Mouse (Mus musculus) forebrain, embryonic 12.5 days (tissue): ENCODE data around the gene Cd200r4. TPM values are rescaled to one million over a fixed set of nuclear protein-coding genes. Genes with fewer than 3 reads are reported as not detected.
"Not testable (repeated sequence)": the region's sequence is repeated elsewhere in the genome, so short reads cannot be mapped to it uniquely, and the experiment has no call there.

Experiments used
- ATAC-seq: fragments of 200-750 bp; cut with Nextera tagmentation; 2 replicates; pipeline ENCODE4 v1.8.0; 2017; ENCODE audit warnings: moderate TSS enrichment; ENCODE audit not compliant: low FRiP score
- H3K27ac ChIP-seq: fragments of 300-500 bp; sonication (generic); 2 replicates; pipeline ENCODE4 v1.5.1; 2016; ENCODE audit warnings: mild to moderate bottlenecking
- H3K27me3 ChIP-seq: fragments of 300-500 bp; sonication (generic); 2 replicates; pipeline ENCODE4 v1.6.1; 2016; ENCODE audit warnings: mild to moderate bottlenecking
- H3K36me3 ChIP-seq: fragments of 300-500 bp; sonication (generic); replicated peaks from 2 replicates; pipeline ENCODE4 v1.6.1; 2016; ENCODE audit warnings: mild to moderate bottlenecking
- H3K4me1 ChIP-seq: fragments of 300-500 bp; sonication (generic); 2 replicates; pipeline ENCODE4 v1.6.1; 2016
- H3K4me2 ChIP-seq: fragments of 300-500 bp; sonication (generic); 2 replicates; pipeline ENCODE4 v1.6.1; 2016; ENCODE audit warnings: mild to moderate bottlenecking, moderate library complexity
- H3K4me3 ChIP-seq: fragments of 300-500 bp; sonication (generic); replicated peaks from 2 replicates; pipeline ENCODE4 v1.5.1; 2016; ENCODE audit warnings: mild to moderate bottlenecking
- H3K9ac ChIP-seq: fragments of 300-500 bp; sonication (generic); 2 replicates; pipeline ENCODE4 v1.6.1; 2016; ENCODE audit warnings: mild to moderate bottlenecking
- H3K9me3 ChIP-seq: fragments of 300-500 bp; sonication (generic); 2 replicates; pipeline ENCODE4 v1.6.1; 2016
- WGBS: fragments of 180-500 bp; shearing (Covaris S2); methylation state at CpG from one replicate; pipeline ENCODE4 v1.1.7; 2016; 5-methylcytosine and 5-hydroxymethylcytosine counted together
- polyA plus RNA-seq: library from polyadenylated mRNA; unstranded; fragments of >200 nt; fragmentation: Nextera tagmentation; extraction: Ambion mirVana; gene quantifications from 2 replicates; pipeline ENCODE4 v1.2.1, GENCODE M21; 2016

Cd200r4 gene
- polyA plus RNA-seq, 1 experiment from 2014 or later, result 0.26 TPM

DNA sequence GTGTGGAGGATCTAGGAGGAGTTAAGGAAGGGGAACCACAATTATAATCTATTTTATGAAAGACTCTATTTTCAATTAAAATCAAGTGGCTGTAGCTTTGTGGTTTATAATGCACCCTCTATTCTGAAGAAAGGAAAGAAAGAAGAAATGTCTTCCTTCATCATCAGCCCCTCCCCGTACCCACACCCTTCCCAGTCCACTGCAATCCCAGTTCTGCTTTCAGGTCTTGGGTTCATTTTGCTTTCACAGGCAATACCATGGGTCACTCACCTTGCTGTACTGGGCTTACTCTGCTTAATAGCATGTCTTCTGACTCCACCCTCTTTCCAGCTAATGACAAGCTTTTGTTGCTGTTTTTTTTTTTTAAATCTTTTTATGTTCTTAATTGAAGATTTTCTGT lies 24.6 kb upstream of the Cd200r4 start:
- no peak for ATAC-seq
- H3K27me3 ChIP-seq, result no peaks in the 10 kb centered on the region
- 85% methylated on average over 1 of the region's 1 CpGs for WGBS

DNA sequence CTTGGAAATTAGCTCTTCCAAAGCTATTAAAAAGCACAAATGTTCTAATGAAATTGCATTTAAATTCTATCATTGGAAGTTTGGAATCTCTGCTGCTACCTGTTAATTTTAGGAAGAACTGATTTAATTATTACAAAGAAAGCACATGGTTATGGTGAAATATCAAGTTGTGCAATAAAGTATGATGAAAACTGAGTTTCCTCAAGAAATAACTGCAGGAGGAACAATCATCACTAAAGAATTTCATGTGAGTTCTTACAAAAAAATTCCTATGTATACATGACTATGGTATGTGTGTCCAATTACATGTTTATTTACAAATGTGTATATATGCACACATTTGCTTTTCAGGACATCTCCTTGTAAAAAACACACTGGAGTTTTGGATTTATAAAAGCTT lies 17.1 kb upstream of the Cd200r4 start:
- Histone ChIP-seq H3K9me3 (no peaks in the 10 kb centered on the region), H3K9ac (no peak overlapping the region), H3K27me3 (no peaks in the 10 kb centered on the region), H3K4me1 (no peaks in the 10 kb centered on the region), H3K4me2 (no peak overlapping the region), H3K27ac (no peak overlapping the region), H3K4me3 (no peak overlapping the region), H3K36me3 (no peaks in the 10 kb centered on the region)
- no peak for ATAC-seq

More for the DNA sequence above, 24.6 kb upstream of the Cd200r4 start:
- Histone ChIP-seq H3K9me3 (no peaks in the 10 kb centered on the region), H3K9ac (no peak overlapping the region), H3K27ac (no peak overlapping the region), H3K4me1 (no peaks in the 10 kb centered on the region), H3K36me3 (no peaks in the 10 kb centered on the region), H3K4me2 (no peak overlapping the region), H3K4me3 (no peak overlapping the region)

DNA sequence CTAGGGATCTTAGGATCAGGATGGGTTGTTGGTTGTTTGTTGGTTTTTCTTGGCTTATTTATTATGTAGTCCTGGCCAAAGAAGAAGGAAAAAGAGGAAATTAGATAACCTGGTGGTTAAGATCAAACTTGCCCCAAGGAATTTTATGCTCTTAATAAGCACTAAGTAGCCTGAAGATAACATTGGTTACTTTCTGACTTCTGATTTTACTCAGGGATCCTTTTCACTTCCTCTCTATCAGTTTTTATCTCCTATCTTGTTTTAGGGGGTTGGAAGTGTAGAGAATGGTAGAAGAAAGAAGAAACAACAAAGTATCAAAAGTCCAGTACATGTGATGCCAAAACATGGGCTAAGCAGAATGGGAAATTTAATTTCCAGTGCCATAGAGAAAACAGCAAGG lies 5.6 kb upstream of the Cd200r4 start:
- Histone ChIP-seq H3K4me3 (no peak overlapping the region), H3K27ac (no peak overlapping the region), H3K4me2 (no peak overlapping the region), H3K9me3 (no peaks in the 10 kb centered on the region), H3K27me3 (no peaks in the 10 kb centered on the region), H3K4me1 (no peaks in the 10 kb centered on the region), H3K36me3 (no peaks in the 10 kb centered on the region), H3K9ac (no peak overlapping the region)
- no peak for ATAC-seq

DNA sequence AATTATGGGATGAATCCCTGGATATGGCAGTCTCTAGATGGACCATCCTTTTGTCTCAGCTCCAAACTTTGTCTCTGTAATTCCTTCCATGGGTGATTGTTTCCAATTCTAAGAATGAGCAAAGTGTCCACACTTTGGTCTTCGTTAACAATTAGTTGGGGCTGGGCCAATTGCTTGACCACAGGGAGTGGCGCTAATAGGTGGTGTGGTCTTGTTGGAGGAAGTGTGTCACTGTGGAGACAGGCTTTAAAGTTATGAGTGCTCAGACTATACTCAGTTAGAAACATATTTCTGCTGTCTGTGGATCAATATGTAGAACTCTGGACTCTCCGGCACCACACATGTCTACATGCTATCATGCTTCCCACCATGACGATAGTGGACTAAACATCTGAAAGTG lies 1.3 kb upstream of the Cd200r4 start:
- ATAC-seq, H3K4me3 ChIP-seq, H3K9me3 ChIP-seq, H3K36me3 ChIP-seq, H3K27ac ChIP-seq, H3K4me1 ChIP-seq, H3K27me3 ChIP-seq, H3K9ac ChIP-seq, H3K4me2 ChIP-seq: not testable (repeated sequence)
- WGBS, result 96% methylated on average over 4 of the region's 4 CpGs

DNA sequence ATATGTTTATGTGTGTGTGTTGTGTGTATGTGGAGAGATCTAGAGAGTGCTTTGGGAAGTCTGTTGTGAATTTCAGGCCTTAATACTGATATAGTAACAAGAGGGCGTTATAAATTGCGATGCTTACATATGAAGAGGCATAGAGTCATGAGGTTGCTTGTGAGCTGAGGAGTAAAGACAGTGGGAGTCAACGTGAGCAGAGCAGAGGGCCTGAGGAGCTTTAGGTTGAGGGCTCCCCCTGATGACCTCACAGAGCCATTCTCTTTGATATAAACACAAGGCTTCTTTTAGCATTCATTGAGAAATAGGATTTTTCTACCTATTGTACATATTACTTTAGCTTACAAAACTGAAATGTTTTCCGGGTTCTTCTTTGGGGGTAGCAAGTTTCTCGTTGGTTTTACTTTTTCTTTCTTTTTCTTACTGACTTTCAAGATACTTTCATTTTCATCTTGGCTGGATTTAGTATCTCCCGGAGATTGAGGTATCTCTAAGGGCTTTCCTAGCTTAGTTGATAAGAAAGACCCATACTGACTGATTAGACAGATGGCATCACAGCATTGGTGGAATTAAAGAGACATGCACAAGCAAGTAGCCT lies 1.0 kb downstream of the Cd200r4 start:
- H3K9ac ChIP-seq, result no peak overlapping the region
- ATAC-seq, result no peak
- no peak overlapping the region for H3K4me2 ChIP-seq
- no peak overlapping the region for H3K27ac ChIP-seq
- H3K4me3 ChIP-seq, result no peak overlapping the region
- H3K27me3 ChIP-seq, result no peaks in the 10 kb centered on the region
- 88% methylated on average over 6 of the region's 6 CpGs for WGBS
- no peaks in the 10 kb centered on the region for H3K36me3 ChIP-seq
- no peaks in the 10 kb centered on the region for H3K4me1 ChIP-seq
- no peaks in the 10 kb centered on the region for H3K9me3 ChIP-seq

DNA sequence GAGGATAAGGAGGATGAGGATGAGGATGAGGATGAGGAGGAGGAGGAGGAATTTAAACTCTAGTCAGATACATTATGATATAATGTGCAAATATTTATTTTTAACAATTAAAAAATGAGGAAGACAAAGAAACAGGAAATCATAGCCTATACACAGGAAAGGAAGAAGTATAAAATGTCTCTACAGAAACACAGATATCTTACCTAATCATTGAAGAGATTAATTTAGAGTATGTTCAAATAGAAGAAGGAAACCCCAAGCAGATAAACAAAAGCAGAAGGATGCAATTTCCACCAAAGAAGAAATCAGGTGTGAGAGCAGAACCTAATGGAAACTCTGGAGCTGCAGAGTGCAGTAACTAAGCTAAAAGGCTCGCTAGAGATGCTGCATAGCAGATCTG lies 6.5 kb downstream of the Cd200r4 start:
- Histone ChIP-seq H3K36me3 (no peaks in the 10 kb centered on the region), H3K27ac (no peak overlapping the region), H3K9me3 (no peaks in the 10 kb centered on the region), H3K9ac (no peak overlapping the region), H3K27me3 (no peaks in the 10 kb centered on the region), H3K4me1 (no peaks in the 10 kb centered on the region), H3K4me3 (no peak overlapping the region), H3K4me2 (no peak overlapping the region)
- WGBS, result 46% methylated on average over 1 of the region's 1 CpGs
- no peak for ATAC-seq

DNA sequence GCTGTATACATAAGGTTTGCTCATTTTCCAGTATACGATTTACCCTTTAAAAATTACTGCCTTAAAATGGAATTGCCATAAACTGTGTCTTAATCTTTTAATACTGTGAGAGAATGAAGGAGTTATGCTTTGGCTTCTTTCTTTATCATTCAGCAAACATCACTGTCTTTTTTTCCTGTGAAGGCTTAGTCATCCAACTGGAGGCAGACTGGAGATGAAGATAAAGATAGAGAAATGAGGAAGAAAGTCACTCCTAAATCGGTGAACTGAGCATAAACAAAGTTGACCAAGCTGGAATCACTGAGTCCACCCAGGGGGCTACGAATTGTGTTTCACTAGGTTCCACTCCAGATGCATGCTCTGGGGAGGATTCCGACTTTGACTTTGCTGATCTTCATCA lies 9.0 kb downstream of the Cd200r4 start:
- no peak for ATAC-seq
- Histone ChIP-seq H3K4me3 (no peak overlapping the region), H3K9ac (no peak overlapping the region), H3K27me3 (no peaks in the 10 kb centered on the region), H3K4me2 (no peak overlapping the region), H3K36me3 (no peaks in the 10 kb centered on the region), H3K27ac (no peak overlapping the region), H3K4me1 (no peaks in the 10 kb centered on the region), H3K9me3 (no peaks in the 10 kb centered on the region)
- WGBS, result 83% methylated on average over 4 of the region's 4 CpGs

DNA sequence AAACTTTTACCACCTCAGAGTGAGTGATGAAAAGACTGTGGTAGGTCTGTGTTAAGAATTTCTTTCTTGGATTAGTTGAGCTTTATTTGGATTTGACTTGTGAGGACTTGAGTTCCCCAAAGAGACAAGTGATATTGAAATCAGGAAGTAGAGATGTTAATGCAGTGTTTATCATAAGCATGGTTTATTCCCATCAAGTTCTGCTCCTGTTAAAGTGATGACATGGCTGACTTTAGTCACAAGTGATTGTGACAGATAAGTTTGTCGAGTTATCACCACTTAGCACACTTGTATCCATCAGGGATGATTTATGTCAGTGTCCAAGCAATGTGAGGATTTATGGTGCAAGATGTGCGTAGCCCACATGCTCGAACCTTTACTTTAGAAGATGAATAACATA lies 20.8 kb downstream of the Cd200r4 start:
- H3K27ac ChIP-seq, result no peak overlapping the region
- ATAC-seq, result no peak
- no peak overlapping the region for H3K4me2 ChIP-seq
- no peaks in the 10 kb centered on the region for H3K9me3 ChIP-seq
- no peak overlapping the region for H3K4me3 ChIP-seq
- 87% methylated on average over 3 of the region's 3 CpGs for WGBS
- H3K4me1 ChIP-seq, result no peaks in the 10 kb centered on the region
- no peaks in the 10 kb centered on the region for H3K36me3 ChIP-seq
- no peak overlapping the region for H3K9ac ChIP-seq
- H3K27me3 ChIP-seq, result no peaks in the 10 kb centered on the region

DNA sequence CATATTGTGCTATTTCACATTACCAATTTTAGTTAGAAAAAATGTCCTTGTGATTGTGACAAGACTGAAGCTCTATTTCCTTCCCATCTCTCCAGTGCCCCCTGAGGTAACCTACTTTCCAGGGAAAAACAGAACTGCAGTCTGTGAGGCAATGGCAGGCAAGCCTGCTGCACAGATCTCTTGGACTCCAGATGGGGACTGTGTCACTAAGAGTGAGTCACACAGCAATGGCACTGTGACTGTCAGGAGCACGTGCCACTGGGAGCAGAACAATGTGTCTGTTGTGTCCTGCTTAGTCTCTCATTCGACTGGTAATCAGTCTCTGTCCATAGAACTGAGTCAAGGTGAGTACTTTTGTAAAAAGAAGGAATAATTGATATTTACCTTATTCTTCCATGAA lies 21.7 kb downstream of the Cd200r4 start:
- not testable (repeated sequence) for H3K4me2 ChIP-seq, ATAC-seq
- 36% methylated on average over 2 of the region's 2 CpGs for WGBS

DNA sequence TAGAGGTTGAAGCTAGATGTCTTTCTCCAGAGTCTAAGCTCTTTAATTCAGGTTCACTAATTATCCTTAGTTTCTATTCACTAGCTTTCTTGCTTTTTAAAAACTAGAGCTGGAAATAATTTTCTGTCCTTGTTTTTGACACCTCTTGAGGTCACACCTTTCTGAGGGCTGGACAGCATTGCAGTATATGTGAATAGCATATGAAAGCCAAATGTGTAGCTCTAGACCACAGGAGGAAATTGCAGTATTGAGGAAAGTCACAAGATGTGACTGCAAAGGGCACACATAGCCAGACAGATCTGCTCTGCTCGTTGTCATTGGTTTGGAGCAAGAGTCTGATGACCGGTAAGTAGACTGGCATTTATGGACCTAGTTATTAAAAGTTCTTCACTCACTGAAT lies 55.3 kb downstream of the Cd200r4 start, which contains the start of gene Cd200r2:
Gene Cd200r2, plus strand, starts transcription at position 301 of the 400 bp plus-strand sequence.
- no peak within 1 kb of the TSS for H3K9ac ChIP-seq
- H3K27ac ChIP-seq, result no peak within 1 kb of the TSS
- no peak for ATAC-seq
- H3K4me3 ChIP-seq, result no peak within 1 kb of the TSS
- no peaks in the 10 kb centered on the region for H3K4me1 ChIP-seq
- 92% methylated on average over 2 of the region's 2 CpGs for WGBS
- H3K27me3 ChIP-seq, result no peaks in the 10 kb centered on the region
- H3K4me2 ChIP-seq, result no peak within 1 kb of the TSS
- no peaks in the 10 kb centered on the region for H3K36me3 ChIP-seq
- H3K9me3 ChIP-seq, result no peaks in the 10 kb centered on the region

More for the DNA sequence above, 21.7 kb downstream of the Cd200r4 start:
- H3K9me3 ChIP-seq, H3K27me3 ChIP-seq, H3K4me1 ChIP-seq, H3K4me3 ChIP-seq, H3K27ac ChIP-seq, H3K9ac ChIP-seq, H3K36me3 ChIP-seq: not testable (repeated sequence)

DNA sequence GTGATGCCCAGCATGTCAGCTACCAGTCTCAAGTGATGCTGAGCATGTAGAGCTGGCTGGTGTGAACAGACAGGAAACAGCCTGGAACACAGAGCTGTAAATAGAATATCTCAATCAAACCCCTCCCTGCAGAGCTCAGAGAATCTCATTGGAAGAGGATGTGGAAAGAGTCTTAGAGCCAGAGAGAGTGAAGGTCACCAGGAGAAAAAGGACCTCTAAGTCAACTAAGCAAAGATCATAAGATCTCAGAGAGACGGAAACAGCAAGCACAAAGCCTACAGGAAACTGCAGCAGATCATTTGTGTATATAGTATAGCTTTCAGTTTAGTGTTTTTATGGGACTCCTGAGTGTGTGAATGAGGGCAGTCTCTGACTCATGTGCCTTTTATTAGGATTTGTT lies 63.6 kb downstream of the Cd200r4 start:
- no peaks in the 10 kb centered on the region for H3K4me1 ChIP-seq
- H3K27me3 ChIP-seq, result no peaks in the 10 kb centered on the region
- H3K9ac ChIP-seq, result no peak overlapping the region
- H3K4me2 ChIP-seq, result no peak overlapping the region
- ATAC-seq, result no peak
- no peak overlapping the region for H3K27ac ChIP-seq
- no peaks in the 10 kb centered on the region for H3K36me3 ChIP-seq
- no peaks in the 10 kb centered on the region for H3K9me3 ChIP-seq
- H3K4me3 ChIP-seq, result no peak overlapping the region
- WGBS, result 75% methylated on average over 1 of the region's 1 CpGs

DNA sequence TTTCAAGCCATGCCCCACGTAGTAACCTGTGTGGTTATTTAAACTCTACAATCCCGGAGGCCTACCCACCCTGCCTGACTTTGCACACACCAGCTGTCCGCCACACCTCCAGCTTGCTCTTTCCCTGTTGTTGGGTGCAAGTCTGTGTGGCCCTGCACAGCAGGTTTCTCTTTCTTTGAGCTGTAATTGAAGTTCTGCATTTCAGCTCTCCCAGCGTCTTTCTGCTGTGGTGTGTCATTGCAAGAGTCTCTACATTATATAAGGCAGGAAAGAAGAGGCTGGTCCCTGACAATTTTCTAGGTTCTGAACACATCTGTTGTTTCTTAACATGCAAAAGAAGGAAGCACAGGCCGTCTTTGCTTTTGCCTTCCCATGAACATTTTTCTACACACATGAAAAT lies 65.1 kb downstream of the Cd200r4 start:
- no peak for ATAC-seq
- H3K27me3 ChIP-seq, result no peaks in the 10 kb centered on the region
- H3K27ac ChIP-seq, result no peak overlapping the region
- no peaks in the 10 kb centered on the region for H3K4me1 ChIP-seq
- WGBS, result 78% methylated on average over 5 of the region's 5 CpGs
- no peak overlapping the region for H3K4me3 ChIP-seq
- H3K9me3 ChIP-seq, result no peaks in the 10 kb centered on the region
- no peaks in the 10 kb centered on the region for H3K36me3 ChIP-seq
- H3K4me2 ChIP-seq, result no peak overlapping the region
- H3K9ac ChIP-seq, result no peak overlapping the region

DNA sequence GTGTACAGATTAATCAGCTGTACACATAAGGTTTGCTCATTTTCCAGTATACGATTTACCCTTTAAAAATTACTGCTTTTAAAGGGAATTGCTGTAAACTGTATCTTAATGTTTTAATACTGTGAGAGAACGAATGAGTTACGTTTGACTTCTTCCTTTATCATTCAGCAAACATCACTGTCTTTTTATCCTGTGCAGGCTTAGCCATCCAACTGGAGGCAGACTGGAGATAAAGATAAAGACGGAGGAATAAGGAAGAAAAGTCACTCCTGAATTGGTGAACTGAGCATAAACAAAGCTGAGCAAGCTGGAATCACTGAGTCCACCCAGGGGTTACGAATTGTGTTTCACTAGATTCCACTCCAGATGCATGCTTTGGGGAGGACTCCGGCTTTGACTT lies 66.1 kb downstream of the Cd200r4 start:
- no peak overlapping the region for H3K9ac ChIP-seq
- no peaks in the 10 kb centered on the region for H3K27me3 ChIP-seq
- no peak overlapping the region for H3K4me2 ChIP-seq
- H3K4me3 ChIP-seq, result no peak overlapping the region
- ATAC-seq, result no peak
- no peaks in the 10 kb centered on the region for H3K4me1 ChIP-seq
- H3K9me3 ChIP-seq, result no peaks in the 10 kb centered on the region
- WGBS, result 86% methylated on average over 6 of the region's 6 CpGs
- no peak overlapping the region for H3K27ac ChIP-seq
- H3K36me3 ChIP-seq, result no peaks in the 10 kb centered on the region
